Mouse (Mus musculus): ENCODE data around the gene Slc28a1. TPM values are rescaled to one million over a fixed set of nuclear protein-coding genes. Genes with fewer than 3 reads are reported as not detected.
"Not testable (repeated sequence)": the region's sequence is repeated elsewhere in the genome, so short reads cannot be mapped to it uniquely, and the experiment has no call there.

Slc28a1 gene
- total RNA-seq, 2 experiments from 2014 or later: not detected

DNA sequence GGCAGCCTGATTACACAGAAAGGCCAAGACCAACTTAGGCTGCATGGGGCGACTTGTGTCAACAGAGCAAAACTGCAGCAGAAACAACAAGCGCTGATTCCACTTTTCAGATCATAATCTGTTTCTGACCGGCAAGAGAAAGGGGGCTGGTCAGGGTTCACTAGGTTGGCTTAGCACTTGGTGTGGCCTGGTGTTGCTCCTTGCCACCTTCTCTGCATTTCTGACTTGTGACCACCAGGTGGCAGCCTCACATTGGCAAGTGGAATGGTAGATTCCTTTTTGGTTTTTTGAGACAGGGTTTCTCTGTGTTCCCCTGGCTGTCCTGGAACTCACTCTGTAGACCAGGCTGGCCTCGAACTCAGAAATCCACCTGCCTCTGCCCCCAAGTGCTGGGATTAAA is 47.7 kb downstream of the Slc28a1 start:
- ATAC-seq (replicated peaks; ENCODE audit: poor library complexity): peak; percentile 86

DNA sequence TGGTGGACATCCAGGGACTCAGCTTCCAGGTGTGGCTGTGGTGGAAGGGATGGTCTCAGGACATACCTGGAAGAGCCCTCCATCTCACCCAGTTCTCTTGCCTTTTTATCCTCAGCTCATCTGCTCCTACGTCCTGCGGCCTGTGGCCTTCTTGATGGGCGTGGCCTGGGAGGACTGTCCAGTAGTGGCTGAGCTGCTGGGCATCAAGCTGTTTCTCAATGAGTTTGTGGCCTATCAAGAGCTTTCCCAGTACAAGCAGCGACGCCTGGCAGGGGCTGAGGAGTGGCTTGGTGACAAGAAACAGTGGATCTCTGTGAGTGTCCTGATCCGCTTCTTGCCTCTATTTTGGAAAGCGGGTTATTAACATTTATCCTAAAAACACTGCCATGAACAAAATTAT is 49.8 kb downstream of the Slc28a1 start:
- no peak for ATAC-seq (replicated peaks; ENCODE audit: poor library complexity)

DNA sequence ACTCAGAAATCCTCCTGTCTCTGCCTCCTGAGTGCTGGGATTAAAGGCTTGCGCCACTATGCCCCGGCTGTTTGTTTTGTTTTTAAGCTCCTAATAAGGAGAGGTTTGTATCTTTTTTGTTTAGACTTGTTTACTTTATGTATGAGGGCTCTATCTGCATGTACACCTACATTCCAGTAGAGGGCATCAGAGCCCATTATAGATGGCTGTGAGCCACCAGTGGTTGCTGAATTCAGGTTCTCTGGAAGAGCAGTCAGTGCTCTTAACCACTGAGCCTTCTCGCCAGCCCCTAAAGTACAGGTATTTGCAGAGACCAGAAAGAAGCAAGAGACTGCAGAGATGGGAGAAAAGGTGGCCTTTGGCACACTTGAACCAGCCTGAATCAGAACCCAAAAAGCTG is 52.5 kb downstream of the Slc28a1 start:
- ATAC-seq (replicated peaks; ENCODE audit: poor library complexity): peak; percentile 85

DNA sequence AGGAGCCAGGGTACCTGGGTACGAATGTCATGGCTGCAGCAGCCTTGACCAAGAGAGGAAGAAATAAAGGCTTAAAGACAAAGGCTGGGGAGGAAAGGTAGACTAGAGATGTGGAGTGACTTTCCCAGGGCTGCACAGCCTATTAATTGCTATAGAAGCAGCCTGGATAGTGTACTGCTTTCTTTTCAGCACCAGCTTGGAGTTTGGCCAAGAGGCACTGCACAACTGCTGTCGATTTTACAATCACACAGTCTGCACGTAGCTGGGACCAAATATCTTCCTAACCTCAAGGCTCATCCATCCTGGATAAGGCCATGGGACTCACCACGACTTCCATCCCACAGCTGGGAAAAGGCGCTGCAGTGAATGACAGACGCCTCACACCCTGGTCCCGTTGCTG is 54.8 kb downstream of the Slc28a1 start:
- ATAC-seq (replicated peaks; ENCODE audit: poor library complexity): no peak

DNA sequence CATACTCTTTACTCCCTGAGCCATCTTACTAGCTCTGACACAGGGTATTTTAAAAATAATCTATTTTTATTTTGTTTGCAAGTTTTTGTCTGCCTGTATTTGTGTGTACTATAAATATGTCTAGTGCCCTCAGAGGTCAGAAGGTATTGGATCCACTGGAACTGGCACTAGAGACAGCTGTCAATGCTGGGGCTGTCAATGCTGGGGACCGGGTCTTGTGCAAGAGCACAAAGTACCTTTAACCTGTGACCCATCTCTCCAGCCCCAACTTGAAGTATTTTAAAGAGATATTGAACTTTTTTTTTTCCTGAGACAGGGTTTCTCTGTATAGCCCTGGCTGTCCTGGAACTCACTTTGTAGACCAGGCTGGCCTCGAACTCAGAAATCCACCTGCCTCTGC is 59.3 kb downstream of the Slc28a1 start:
- no peak for ATAC-seq (replicated peaks; ENCODE audit: poor library complexity)

DNA sequence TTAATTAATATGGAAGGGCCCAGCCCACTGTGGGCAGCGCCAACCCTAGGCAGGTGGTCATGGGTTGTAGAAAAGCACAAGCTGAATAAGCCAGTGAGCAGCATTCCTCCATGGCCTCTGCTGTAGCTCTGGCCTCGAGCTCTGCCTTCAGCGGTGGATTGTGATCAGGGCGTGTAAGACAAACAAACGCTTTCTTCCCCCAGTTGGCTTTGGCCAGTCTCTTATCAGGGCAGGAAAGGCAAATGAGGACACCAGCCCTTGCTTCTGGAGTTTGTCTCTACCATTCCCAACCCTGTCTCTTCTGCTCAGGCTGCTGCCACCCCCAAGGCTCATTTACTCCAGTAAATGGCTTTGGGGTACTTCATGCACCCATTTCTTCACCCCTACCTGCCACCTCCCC is 60.1 kb downstream of the Slc28a1 start:
- no peak for ATAC-seq (replicated peaks; ENCODE audit: poor library complexity)

DNA sequence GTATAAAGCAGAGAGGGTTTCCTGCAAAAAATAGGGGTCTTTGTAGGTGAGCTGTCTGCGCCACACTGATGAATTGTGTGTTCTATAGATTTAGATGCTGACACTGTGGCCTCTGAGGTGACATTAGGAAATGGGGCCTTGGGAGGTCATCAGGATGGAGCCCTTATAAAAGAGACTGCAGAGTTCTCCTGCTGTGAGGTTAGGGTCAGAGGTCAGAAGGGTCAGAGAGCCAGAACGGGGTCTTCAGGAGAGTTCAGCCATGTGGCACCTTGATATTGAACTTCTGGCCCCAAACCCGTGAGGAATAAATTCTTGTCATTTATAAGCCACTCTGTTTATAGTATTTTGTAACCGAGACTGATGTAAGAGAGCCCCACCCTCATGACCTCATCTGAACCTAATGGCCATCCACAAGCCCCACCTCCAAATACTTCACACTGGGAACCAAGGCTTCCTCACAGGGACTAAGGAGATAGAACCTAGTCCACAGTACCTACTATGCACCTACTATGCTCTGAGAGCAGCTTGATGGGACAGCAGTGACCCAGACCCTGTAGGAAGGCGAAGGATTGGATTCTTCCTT is 61.7 kb downstream of the Slc28a1 start:
- peak; percentile 44 for ATAC-seq (replicated peaks; ENCODE audit: poor library complexity)

DNA sequence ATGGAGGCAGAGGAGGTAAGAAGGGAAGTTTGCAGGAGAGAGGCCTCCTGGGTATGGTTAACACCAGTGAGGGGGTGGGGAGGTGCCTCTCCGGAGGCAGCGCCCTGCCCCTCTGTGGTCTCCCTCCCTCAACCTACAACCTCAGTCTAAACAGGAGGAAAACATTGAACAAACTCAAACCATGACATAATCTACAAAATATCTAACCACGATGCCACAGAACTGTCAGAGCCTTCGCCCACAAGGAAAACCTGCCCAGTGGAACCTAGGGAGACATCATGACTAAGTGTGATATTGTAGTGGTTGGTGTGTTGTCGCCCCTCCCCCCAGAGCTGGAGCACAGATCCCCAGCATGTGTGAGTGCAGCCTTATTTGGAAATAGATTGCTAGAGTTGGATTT is 64.9 kb downstream of the Slc28a1 start:
- ATAC-seq (replicated peaks; ENCODE audit: poor library complexity): peak; percentile 60

DNA sequence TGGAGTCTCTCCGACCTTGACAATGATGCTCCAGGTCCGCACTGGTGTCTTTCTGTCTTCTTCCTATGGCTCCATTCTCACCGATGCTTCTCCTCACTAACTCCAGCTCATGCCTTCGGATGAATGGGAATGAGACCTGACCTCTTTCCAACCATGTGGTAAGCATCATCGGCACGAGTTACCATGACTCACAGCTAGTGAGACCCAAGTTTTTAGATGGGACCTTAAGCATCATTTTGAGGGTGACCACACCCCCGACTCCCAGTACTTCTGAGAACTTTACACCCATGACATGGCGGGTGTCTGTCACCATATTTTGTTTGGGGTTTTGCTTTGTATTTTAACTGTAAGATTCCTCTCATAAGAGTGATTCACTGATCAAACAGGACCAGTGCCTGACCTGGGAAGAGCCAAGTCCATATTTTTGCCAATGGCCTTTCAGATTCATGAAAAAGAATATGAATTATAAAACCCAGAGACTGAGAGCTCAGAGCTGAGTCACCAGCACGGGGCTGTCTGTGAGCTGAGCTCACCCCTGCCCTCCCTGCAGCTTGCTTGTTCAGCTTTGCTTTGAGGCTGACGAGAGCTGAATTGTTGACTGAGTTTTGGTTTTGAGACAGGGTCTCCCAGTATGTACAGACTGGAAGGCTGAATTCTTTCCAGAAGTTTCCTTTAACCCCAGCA is 68.0 kb downstream of the Slc28a1 start:
- ATAC-seq (replicated peaks; ENCODE audit: poor library complexity): no peak

DNA sequence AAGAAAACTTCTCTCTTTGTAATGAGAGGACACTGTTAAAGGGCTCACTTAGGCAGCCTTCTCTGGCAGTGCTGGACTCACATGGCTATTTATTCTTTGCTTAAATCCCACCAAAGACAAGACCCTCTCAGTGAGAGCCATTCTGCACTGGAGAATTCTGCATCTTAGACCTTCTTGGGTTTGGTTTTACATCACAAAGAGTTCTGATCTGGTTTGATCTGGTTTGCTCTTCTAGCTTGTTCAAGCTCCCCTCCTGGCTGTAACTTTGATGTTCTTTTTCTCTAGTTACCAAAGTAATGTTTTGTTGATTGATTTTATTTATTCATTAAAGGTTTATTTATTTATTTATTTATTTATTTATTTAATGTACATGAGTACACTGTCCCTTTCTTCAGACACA is 68.6 kb downstream of the Slc28a1 start:
- ATAC-seq (replicated peaks; ENCODE audit: poor library complexity): no peak

DNA sequence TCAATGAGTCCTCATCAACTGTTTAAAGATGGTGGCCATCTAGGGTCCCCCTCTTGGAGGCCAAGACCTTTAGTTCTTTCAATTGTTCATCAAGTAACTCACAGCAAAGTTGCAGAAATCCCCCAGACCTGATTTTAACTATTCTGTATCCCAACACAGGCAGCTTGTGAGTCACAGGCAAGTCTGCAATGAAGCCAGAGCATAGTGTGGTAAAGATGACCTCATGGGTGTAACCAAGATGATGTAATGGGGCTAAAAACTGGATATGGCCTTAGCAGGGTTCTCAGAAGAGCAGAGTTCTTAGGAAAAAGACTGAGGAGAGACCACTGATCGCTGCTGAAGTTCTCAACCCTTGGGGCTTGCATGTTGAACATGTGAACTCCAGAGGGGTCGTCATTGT is 69.5 kb downstream of the Slc28a1 start:
- no peak for ATAC-seq (replicated peaks; ENCODE audit: poor library complexity)

DNA sequence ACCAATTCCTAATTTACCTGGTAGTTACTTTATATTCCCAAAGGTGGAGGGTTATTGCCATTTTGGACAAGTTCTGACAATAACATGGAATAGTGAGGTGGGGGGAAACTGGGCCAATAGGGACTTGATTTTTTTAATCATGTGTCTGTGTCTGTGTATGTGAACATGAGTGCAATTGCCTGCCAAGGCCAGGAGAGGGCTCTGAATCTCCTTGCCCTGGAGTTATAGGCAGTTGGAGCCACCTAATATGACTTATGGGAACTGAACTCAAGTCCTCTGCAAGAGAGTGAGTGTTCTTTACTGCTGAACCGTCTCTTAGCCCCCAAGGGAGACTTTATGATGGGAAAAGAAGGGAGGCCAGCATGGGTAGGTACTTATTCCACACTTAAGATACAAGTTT is 70.1 kb downstream of the Slc28a1 start:
- no peak for ATAC-seq (replicated peaks; ENCODE audit: poor library complexity)

DNA sequence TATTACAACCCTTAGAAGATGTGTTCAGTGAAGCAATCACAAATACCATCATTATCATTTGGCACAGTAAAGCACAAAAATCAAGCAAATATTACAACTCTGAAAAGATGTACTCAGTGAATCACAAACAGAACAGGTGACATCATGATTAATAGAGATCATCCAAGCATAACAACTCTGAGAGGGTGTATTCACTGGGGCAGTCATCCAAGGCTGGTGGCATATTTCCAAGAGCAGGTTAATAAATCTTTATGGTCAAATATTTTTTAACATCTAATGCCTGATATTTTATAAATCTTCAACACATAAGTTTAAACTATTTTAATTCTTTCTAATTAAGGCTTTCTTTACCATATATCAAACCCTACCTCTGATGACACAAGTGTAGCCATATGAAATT is 71.4 kb downstream of the Slc28a1 start:
- not testable (repeated sequence) for ATAC-seq (replicated peaks; ENCODE audit: poor library complexity)

DNA sequence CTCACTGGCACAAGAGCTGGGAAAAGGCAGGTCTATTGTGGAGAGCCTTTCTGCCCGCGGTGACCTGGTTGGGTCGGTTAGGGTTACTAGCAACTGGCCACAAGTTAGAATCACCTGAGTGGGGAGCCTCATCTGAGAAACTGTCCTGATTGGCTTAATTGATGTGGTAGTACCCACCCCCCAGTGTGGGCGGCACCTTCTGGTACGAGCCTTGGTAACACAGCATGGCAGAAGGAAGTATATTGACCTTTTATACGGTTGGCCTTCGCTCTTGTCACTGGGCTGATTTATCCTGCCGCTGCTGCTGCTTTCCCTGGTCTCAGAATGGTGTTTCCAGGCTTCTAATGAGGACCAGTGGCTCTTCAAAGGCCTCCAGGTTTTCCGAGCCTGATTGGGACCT is 74.6 kb downstream of the Slc28a1 start:
- no peak for ATAC-seq (replicated peaks; ENCODE audit: poor library complexity)

DNA sequence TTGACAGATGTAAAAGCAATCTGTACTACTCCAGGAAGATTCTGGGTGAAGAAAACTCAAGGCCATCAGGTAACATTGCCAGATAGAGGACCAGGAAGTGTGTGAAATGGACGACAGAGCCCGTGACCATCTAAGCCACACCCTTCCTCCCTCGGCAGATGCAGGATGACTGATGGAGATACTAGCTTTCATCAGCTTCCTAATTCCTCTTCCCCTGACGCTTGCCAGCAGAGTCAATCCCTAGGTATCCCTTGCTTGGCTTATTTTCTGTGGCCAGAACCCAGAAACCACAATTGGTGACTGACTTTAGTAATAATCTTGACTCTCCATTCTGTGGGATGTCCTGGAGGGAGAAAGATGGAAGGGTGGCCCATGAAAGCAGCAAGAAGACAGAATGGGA is 80.9 kb downstream of the Slc28a1 start:
- no peak for ATAC-seq (replicated peaks; ENCODE audit: poor library complexity)

DNA sequence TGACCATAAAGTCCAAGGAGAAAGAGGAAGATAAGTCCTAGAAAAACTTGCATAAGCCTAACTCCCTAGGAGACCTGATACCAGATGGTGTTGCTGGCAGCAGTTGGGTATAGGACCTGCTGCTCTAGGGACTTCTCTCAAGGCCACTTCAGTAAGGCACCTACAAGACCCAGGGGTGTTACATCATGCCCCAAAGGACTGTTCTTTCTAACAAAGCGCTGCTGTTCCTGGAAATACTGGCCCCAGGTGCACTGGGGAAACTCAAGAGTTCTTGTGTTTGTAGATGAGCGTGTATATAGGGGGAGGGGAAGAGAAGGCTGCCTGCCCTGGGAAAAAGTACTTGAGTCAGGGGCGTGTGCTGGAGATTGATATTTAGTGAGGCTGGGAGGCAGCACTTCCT is 82.2 kb downstream of the Slc28a1 start:
- peak; percentile 43 for ATAC-seq (replicated peaks; ENCODE audit: poor library complexity)

DNA sequence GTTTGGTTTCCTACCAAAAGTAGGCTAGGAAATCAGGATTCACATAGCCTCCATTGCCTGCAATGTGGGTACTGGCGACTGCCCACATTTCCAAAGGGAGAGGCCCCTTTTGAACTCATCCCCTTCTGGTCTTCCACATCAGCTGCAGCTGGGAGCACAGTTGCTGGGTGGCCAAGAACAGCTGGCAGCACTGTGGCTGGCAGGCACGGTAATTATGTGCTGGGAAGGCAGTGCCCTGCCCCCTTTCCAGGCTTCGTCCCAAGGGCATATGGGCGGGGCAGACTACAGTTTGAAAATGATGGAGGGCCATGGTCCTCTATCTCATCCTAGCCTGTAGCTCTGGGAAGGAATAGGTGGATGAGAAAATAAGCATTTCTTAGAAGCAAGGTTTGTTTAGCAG is 83.9 kb downstream of the Slc28a1 start:
- ATAC-seq (replicated peaks; ENCODE audit: poor library complexity): no peak

DNA sequence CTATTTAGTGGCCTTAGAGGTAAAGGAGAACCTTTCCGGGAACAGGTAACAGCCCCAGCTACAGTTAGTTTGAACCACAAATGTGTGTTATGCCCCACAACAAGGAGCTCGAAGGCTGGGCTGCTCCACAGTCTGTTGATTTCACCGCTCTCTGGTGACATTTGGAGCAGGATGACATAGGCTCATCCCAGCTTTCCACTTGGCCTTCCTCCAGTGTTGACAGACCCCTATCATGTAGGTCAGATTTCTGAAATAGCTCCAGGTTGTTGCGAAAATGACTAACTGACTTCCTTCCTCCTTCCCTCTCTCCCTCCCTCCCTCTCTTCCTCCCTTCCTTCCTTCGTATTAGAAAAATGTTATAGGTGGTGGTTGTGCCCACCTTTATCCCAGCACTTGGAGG is 84.5 kb downstream of the Slc28a1 start:
- 0 out of 2 replicates have a peak, but pooled peaks have one; percentile 5 for ATAC-seq (replicated peaks; ENCODE audit: poor library complexity)

DNA sequence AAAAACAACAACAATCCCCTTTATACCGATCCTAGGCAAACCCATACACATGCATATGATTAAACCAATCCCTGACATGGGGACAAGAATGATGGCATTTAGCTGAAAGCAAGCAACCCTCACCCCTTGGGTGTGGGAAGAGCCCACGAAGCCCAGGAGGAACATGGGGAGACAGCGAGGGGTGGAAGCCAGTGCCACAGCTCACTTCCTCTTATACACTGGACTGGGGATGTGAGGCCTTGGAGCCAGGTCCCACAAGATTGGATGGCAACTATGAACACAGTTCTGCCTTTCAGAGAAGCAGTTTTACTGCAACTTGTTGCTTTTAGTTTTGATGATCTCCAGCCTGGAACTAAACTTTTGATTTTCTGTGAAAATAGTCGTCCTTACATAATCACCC is 85.2 kb downstream of the Slc28a1 start:
- peak; percentile 84 for ATAC-seq (replicated peaks; ENCODE audit: poor library complexity)

DNA sequence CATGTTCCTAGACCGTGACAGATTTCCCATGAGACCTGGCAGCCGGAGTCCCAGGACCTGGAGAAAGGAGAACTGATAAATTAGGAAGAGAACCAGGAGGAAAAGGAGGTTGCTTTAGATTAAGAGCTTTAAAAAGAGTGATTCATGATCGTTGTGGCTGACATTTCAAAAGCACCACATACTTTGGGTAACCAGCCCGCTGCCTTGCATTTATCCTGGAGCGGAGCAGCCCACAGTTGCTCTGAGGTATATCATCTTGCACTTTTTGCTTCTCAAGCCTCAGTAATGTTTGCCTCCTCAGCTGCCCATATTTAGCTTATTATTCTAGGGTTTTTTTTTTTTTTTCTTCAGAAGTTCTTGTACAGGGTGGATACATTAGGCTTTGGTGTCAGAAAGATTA is 87.8 kb downstream of the Slc28a1 start:
- ATAC-seq (replicated peaks; ENCODE audit: poor library complexity): no peak

DNA sequence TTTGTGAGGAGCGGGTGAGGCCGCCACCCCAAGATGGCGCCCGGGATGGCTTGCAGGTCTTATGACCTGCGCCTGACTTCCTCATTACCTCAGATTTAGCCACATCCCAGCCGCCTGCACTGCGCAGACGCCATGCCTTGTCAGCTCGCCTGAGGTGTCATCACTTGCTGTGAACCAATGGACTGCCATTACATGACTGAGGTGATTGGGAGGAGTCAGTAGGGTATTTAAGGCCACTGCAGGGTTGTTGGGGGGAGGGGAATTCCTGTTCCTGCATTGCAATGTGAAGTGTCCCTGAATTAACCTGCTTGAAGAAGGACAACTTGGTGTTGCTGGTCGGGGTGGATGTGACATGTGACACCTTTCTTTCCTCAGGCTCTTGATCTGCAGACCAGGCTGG is 89.0 kb downstream of the Slc28a1 start:
- ATAC-seq (replicated peaks; ENCODE audit: poor library complexity): not testable (repeated sequence)

DNA sequence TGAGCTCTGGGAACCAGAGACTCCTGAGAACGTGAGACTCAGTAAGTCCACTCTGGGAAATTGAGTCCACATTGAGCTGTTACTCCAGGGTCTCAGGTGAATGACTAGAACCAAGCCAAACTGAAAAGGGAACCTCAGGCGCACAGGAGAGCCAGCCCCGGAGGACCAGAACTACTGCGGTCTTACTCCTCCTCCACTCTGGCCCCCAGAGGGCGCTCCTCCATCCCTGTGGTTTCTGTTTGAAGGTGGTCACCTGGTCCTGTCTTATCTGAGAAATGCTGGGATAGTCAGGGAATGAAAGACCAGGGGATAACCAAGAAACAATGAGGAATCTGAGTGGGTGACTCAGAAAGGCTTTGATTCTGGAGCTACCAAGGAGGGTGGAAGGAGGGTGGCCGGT is 94.3 kb downstream of the Slc28a1 start:
- peak; percentile 43 for ATAC-seq (replicated peaks; ENCODE audit: poor library complexity)
